Mouse (Mus musculus) CH12.LX (cell line): Measurements from ENCODE around the gene Mtf1. TPM values are rescaled to one million over a fixed set of nuclear protein-coding genes. Genes with fewer than 3 reads are reported as not detected.

Experiments used
- DNase-seq: peaks from one replicate; pipeline ENCODE4 v3.0.0-alpha.2; 2013; ENCODE audit errors: extremely low read depth
- H3K27ac ChIP-seq: 2 replicates; pipeline ENCODE4 v1.5.1; 2012; ENCODE audit warnings: low read depth, mild to moderate bottlenecking, control low read depth, moderate library complexity; ENCODE audit not compliant: insufficient read depth
- H3K27me3 ChIP-seq: replicated peaks from 2 replicates; pipeline ENCODE3; 2012; ENCODE audit warnings: inconsistent platforms
- H3K36me3 ChIP-seq, 2 experiments: replicated peaks in 1 of 2; 2 replicates each; pipeline versions ENCODE3 to v1.6.1; 2012; ENCODE audit warnings: inconsistent platforms in 1 of 2, low read length in 1 of 2, mild to moderate bottlenecking in 1 of 2, mixed read lengths in 1 of 2, moderate library complexity in 1 of 2; ENCODE audit not compliant: control insufficient read depth in 1 of 2, insufficient read depth in 1 of 2
- H3K4me1 ChIP-seq, 2 experiments: 2 replicates each; pipeline ENCODE4 v1.6.1; 2012; ENCODE audit warnings: inconsistent platforms in 1 of 2, moderate library complexity in 1 of 2; ENCODE audit not compliant: insufficient read depth in 2 of 2, control insufficient read depth in 1 of 2
- H3K4me2 ChIP-seq: 2 replicates; pipeline ENCODE4 v1.6.1; 2012; ENCODE audit warnings: low read depth, mild to moderate bottlenecking, control low read depth; ENCODE audit not compliant: poor library complexity, insufficient read depth, severe bottlenecking
- H3K4me3 ChIP-seq, 3 experiments: fragments of 150-350 bp in 1 of 3; sonication (generic) in 1 of 3; replicated peaks in 1 of 3; 2 replicates each; pipeline versions ENCODE3 to v1.5.1; 2011 to 2012; ENCODE audit warnings: low read depth in 2 of 3, low read length in 2 of 3, mild to moderate bottlenecking in 2 of 3, moderate library complexity in 2 of 3, control low read depth in 1 of 3, improper control_type of control experiment in 1 of 3, inconsistent platforms in 1 of 3, mixed read lengths in 1 of 3; ENCODE audit not compliant: poor library complexity in 1 of 3
- H3K79me2 ChIP-seq: replicated peaks from 2 replicates; pipeline ENCODE4 v1.6.1; 2012; ENCODE audit warnings: mild to moderate bottlenecking, moderate library complexity; ENCODE audit not compliant: control insufficient read depth, poor library complexity, insufficient read depth, severe bottlenecking; ENCODE audit errors: extremely low read depth
- H3K9ac ChIP-seq: 2 replicates; pipeline ENCODE4 v1.6.1; 2012; ENCODE audit warnings: low read depth, mild to moderate bottlenecking, control low read depth, moderate library complexity; ENCODE audit not compliant: insufficient read depth
- H3K9me3 ChIP-seq: replicated peaks from 2 replicates; pipeline ENCODE3; 2012; ENCODE audit warnings: low read length, inconsistent platforms, mixed read lengths
- BHLHE40 ChIP-seq: IDR thresholded peaks from 2 replicates; pipeline ENCODE4 v1.6.1; 2011; ENCODE audit warnings: mild to moderate bottlenecking, low read depth, low read length, improper control_type of control experiment
- CHD1 ChIP-seq: IDR thresholded peaks from 2 replicates; pipeline ENCODE4 v1.6.1; 2012; ENCODE audit warnings: low read depth, low read length, improper control_type of control experiment, inconsistent platforms
- CHD2 ChIP-seq: IDR thresholded peaks from 2 replicates; pipeline ENCODE4 v1.6.1; 2011; ENCODE audit warnings: low read length, improper control_type of control experiment
- CTCF ChIP-seq, 2 experiments: IDR thresholded peaks in 1 of 2; conservative IDR thresholded peaks in 1 of 2; 2 replicates each; pipeline ENCODE4 v1.5.1; 2011 to 2012; ENCODE audit warnings: low read depth in 2 of 2, low read length in 2 of 2, improper control_type of control experiment in 1 of 2, inconsistent platforms in 1 of 2, mild to moderate bottlenecking in 1 of 2, moderate library complexity in 1 of 2
- E2F4 ChIP-seq: IDR thresholded peaks from 2 replicates; pipeline ENCODE4 v1.6.1; 2011; ENCODE audit warnings: low read depth, low read length, improper control_type of control experiment; ENCODE audit not compliant: insufficient replicate concordance
- ELF1 ChIP-seq: IDR thresholded peaks from 2 replicates; pipeline ENCODE4 v1.6.1; 2014; ENCODE audit warnings: low read depth, mild to moderate bottlenecking, inconsistent platforms, low read length, improper control_type of control experiment
- EP300 ChIP-seq: IDR thresholded peaks from 2 replicates; pipeline ENCODE4 v1.6.1; 2011; ENCODE audit warnings: low read length, improper control_type of control experiment
- ETS1 ChIP-seq: conservative IDR thresholded peaks from 2 replicates; pipeline ENCODE4 v1.6.1; 2012; ENCODE audit warnings: low read depth, mild to moderate bottlenecking, inconsistent platforms, low read length, improper control_type of control experiment, moderate library complexity
- HCFC1 ChIP-seq: IDR thresholded peaks from 2 replicates; pipeline ENCODE4 v1.6.1; 2012; ENCODE audit warnings: low read depth, mild to moderate bottlenecking, inconsistent platforms, low read length, improper control_type of control experiment
- JUND ChIP-seq: conservative IDR thresholded peaks from 2 replicates; pipeline ENCODE4 v1.6.1; 2011; ENCODE audit warnings: low read depth, low read length, improper control_type of control experiment
- MAFK ChIP-seq: IDR thresholded peaks from 2 replicates; pipeline ENCODE4 v1.6.1; 2011; ENCODE audit warnings: low read length, improper control_type of control experiment; ENCODE audit not compliant: insufficient replicate concordance
- MAX ChIP-seq: IDR thresholded peaks from 2 replicates; pipeline ENCODE4 v1.6.1; 2011; ENCODE audit warnings: low read length, improper control_type of control experiment
- MYC ChIP-seq: IDR thresholded peaks from 2 replicates; pipeline ENCODE4 v1.6.1; 2011; ENCODE audit warnings: low read depth, mild to moderate bottlenecking, improper control_type of control experiment, low read length
- NELFE ChIP-seq: IDR thresholded peaks from 2 replicates; pipeline ENCODE4 v1.6.1; 2011; ENCODE audit warnings: low read depth, low read length, improper control_type of control experiment
- PAX5 ChIP-seq: IDR thresholded peaks from 2 replicates; pipeline ENCODE4 v1.6.1; 2012; ENCODE audit warnings: low read length, inconsistent platforms, mixed read lengths
- POLR2AphosphoS2 ChIP-seq: IDR thresholded peaks from 2 replicates; pipeline ENCODE4 v1.6.1; 2011; ENCODE audit warnings: low read depth, low read length, improper control_type of control experiment
- RAD21 ChIP-seq: IDR thresholded peaks from 2 replicates; pipeline ENCODE4 v1.6.1; 2011; ENCODE audit warnings: low read depth, mild to moderate bottlenecking, low read length, improper control_type of control experiment, moderate library complexity
- RCOR1 ChIP-seq: conservative IDR thresholded peaks from 2 replicates; pipeline ENCODE4 v1.6.1; 2012; ENCODE audit warnings: low read depth, mild to moderate bottlenecking, inconsistent platforms, low read length, improper control_type of control experiment
- SIN3A ChIP-seq: IDR thresholded peaks from 2 replicates; pipeline ENCODE4 v1.6.1; 2012; ENCODE audit warnings: low read length, improper control_type of control experiment, inconsistent platforms
- TBP ChIP-seq: conservative IDR thresholded peaks from 2 replicates; pipeline ENCODE4 v1.6.1; 2011; ENCODE audit warnings: low read depth, low read length, improper control_type of control experiment
- USF2 ChIP-seq: conservative IDR thresholded peaks from 2 replicates; pipeline ENCODE4 v1.6.1; 2011; ENCODE audit warnings: low read depth, low read length, improper control_type of control experiment
- ZC3H11A ChIP-seq: IDR thresholded peaks from 2 replicates; pipeline ENCODE4 v1.6.1; 2012; ENCODE audit warnings: low read depth, mild to moderate bottlenecking, inconsistent platforms, low read length, improper control_type of control experiment
- ZKSCAN1 ChIP-seq: IDR thresholded peaks from 2 replicates; pipeline ENCODE4 v1.6.1; 2012; ENCODE audit warnings: low read depth, inconsistent platforms, low read length, improper control_type of control experiment, borderline replicate concordance
- ZMIZ1 ChIP-seq: IDR thresholded peaks from 2 replicates; pipeline ENCODE4 v1.6.1; 2012; ENCODE audit warnings: low read depth, mild to moderate bottlenecking, inconsistent platforms, low read length, improper control_type of control experiment
- ZNF384 ChIP-seq: IDR thresholded peaks from 2 replicates; pipeline ENCODE4 v1.6.1; 2012; ENCODE audit warnings: low read depth, low read length, improper control_type of control experiment, inconsistent platforms
- dilution Hi-C: fragments of 300-500 bp; cut with MboI; formaldehyde crosslinking; loops from 2 replicates; pipeline ENCODE4 v1.14.3; 2020; ENCODE audit warnings: low sequenced_read_pairs; ENCODE audit not compliant: extremely low pct_unique_long_range_greater_than_20kb, extremely low pct_ligation_motif_present
- in situ Hi-C: fragments of 300-500 bp; cut with MboI; formaldehyde crosslinking; loops from 3 replicates; pipeline ENCODE4 v1.14.3; 2019; ENCODE audit warnings: low sequenced_read_pairs, low pct_ligation_motif_present, low pct_unique_long_range_greater_than_20kb, mixed read lengths
- polyA plus RNA-seq: library from polyadenylated mRNA; unstranded; fragments of >175 nt; gene quantifications from 2 replicates; pipeline ENCODE4 v1.2.1, GENCODE M21; 2012; ENCODE audit warnings: low read depth; ENCODE audit not compliant: insufficient read length
- total RNA-seq, 2 experiments: library from RNA; depleted of rRNA; stranded (reverse); fragments of 300-350 nt in 1 of 2; fragments of >200 nt in 1 of 2; gene quantifications; 2 replicates each; pipeline ENCODE4 v1.2.3; 2012 to 2014

The Mtf1 gene
- total and polyA plus RNA-seq, 3 experiments = 6.8 to 19.8 (median 9.8) TPM

DNA sequence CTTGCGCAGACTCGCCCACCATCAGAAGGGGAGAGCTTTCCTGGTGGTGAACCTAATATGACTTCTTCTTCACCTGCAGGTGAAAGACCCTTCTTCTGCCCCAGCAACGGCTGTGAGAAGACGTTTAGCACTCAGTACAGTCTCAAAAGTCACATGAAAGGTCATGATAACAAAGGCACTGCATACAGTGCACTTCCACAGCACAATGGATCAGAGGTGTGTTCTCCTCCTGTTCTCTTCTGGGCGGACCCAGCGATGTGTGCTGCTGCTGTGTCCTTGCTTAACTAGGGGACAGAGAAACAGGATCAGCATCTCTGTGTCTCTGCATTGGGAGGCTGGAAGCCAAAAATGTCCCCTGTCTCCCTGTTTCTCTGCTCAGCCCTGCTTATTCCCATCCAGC, 23.1 kb downstream of the Mtf1 start:
- no peaks in the 10 kb centered on the region for H3K9me3 ChIP-seq
- DNase-seq = no peak
- peaks cover 64 to 92% of the 10 kb centered on the region in 2 experiments for H3K36me3 ChIP-seq

DNA sequence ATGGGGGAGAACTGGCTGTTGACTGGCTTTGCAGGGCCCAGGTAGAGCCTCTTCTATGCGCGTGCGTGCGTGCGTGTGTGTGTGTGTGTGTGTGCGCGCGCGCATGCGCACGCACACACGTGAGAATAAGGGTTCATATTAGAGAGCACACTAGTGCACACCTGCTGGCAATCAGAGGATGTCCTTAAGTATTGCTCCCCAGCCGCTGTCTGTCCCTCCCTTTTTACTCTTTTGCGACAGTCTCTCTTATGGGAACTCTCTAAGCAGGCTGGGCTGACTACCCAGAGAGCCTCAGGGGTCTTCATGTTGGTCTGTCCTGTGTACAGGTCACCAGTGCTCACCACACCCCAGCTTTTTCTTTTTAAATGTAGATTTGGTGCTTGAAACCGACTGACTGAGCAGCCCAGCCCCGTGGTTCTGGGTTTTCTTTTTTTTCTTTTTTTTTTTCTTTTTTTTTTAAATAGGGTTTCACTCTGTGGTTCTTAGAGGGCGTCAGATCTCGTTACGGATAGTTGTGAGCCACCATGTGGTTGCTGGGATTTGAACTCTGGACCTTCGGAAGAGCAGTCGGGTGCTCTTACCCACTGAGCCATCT, 23.6 kb downstream of the Mtf1 start:
- Histone ChIP-seq H3K9ac (no peak overlapping the region), H3K36me3 (peaks cover 62 to 92% of the 10 kb centered on the region in 2 experiments), H3K79me2 (no peaks in the 10 kb centered on the region), H3K4me3 (no peak overlapping the region), H3K4me2 (no peak overlapping the region), H3K27me3 (no peaks in the 10 kb centered on the region), H3K27ac (no peak overlapping the region), H3K4me1 (peaks cover 0 to 12% of the 10 kb centered on the region in 2 experiments; a peak in 1 of 4 replicates), H3K9me3 (no peaks in the 10 kb centered on the region)
- in situ Hi-C loops (no loop called here), dilution Hi-C loops (no loop called here)
- DNase-seq = no peak
- TF ChIP-seq ZC3H11A = no peak
- TF ChIP-seq ETS1 = no peak
- TF ChIP-seq ELF1 = no peak
- TF ChIP-seq ZNF384 = no peak
- no peak for TF ChIP-seq CTCF (conservative IDR thresholded peaks at IDR 0.05 in 1 of 2, IDR thresholded peaks at IDR 0.05 in 1 of 2; ENCODE audit: low read depth in 2 of 2, low read length in 2 of 2)
- no peak for TF ChIP-seq HCFC1
- TF ChIP-seq MAFK = no peak
- TF ChIP-seq MYC = no peak
- no peak for TF ChIP-seq RCOR1
- no peak for TF ChIP-seq RAD21
- no peak for TF ChIP-seq JUND
- no peak for TF ChIP-seq TBP
- no peak for TF ChIP-seq USF2
- TF ChIP-seq ZMIZ1 = no peak
- TF ChIP-seq CHD1 = no peak
- no peak for TF ChIP-seq BHLHE40
- TF ChIP-seq SIN3A = no peak
- TF ChIP-seq PAX5 = no peak
- no peak for TF ChIP-seq ZKSCAN1

More for the DNA sequence above, 23.1 kb downstream of the Mtf1 start:
- dilution Hi-C loops = no loop called here
- Histone ChIP-seq H3K4me1 (peaks cover 0 to 17% of the 10 kb centered on the region in 2 experiments; a peak in 1 of 4 replicates), H3K4me3 (no peak overlapping the region), H3K27me3 (no peaks in the 10 kb centered on the region), H3K9ac (no peak overlapping the region), H3K27ac (no peak overlapping the region), H3K79me2 (no peaks in the 10 kb centered on the region), H3K4me2 (no peak overlapping the region)
- TF ChIP-seq ZC3H11A = no peak
- TF ChIP-seq USF2 = no peak
- TF ChIP-seq MAX = no peak
- TF ChIP-seq ETS1 = no peak
- TF ChIP-seq POLR2AphosphoS2 = no peak
- TF ChIP-seq ZMIZ1 = no peak
- TF ChIP-seq MYC = no peak
- no peak for TF ChIP-seq E2F4
- TF ChIP-seq TBP = no peak
- no peak for TF ChIP-seq EP300
- no peak for TF ChIP-seq NELFE
- TF ChIP-seq PAX5 = no peak
- no peak for TF ChIP-seq CHD2
- TF ChIP-seq CTCF (conservative IDR thresholded peaks at IDR 0.05 in 1 of 2, IDR thresholded peaks at IDR 0.05 in 1 of 2; ENCODE audit: low read depth in 2 of 2, low read length in 2 of 2) = no peak
- TF ChIP-seq HCFC1 = no peak
- in situ Hi-C loops = no loop called here
